Mouse (Mus musculus): Measurements from ENCODE around the gene Slc7a14. TPM values are rescaled to one million over a fixed set of nuclear protein-coding genes. Genes with fewer than 3 reads are reported as not detected.
"Not testable (repeated sequence)": the region's sequence is repeated elsewhere in the genome, so short reads cannot be mapped to it uniquely, and the experiment has no call there.

Slc7a14 gene
- 1 to 10 TPM; 3.5 to 4.8 TPM for total RNA-seq (2021)
- long read RNA-seq, experiment 1, partial matches to known transcripts = 1 of 2 reads
- long read RNA-seq, experiment 1, other reads (novel, unspliced or antisense) = 1 of 2 reads
- long read RNA-seq, experiment 2, partial matches to known transcripts = 0 of 2 reads
- long read RNA-seq, experiment 2, other reads (novel, unspliced or antisense) = 2 of 2 reads

- DNase-seq = peak; percentile 4 to 11
Observed at GRCm38 (mm10) chr3:31309934-31310787, at the start of gene Slc7a14. Gene Slc7a14, minus strand, starts transcription at chr3:31310378.

- no peak for DNase-seq
Observed at GRCm38 (mm10) chr3:31346540-31346939, 36.4 kb upstream of the Slc7a14 start.

GRCm38 (mm10) chr3:31345766-31346165 is 35.6 kb upstream of the Slc7a14 start:
- DNase-seq = no peak

GRCm38 (mm10) chr3:31339236-31339635 is 29.1 kb upstream of the Slc7a14 start:
- peak; percentile 13 to 19 for DNase-seq

- DNase-seq = no peak
Observed at GRCm38 (mm10) chr3:31328237-31328836, 18.2 kb upstream of the Slc7a14 start.

- DNase-seq = no peak
Observed at GRCm38 (mm10) chr3:31327791-31328190, 17.6 kb upstream of the Slc7a14 start.

GRCm38 (mm10) chr3:31324231-31324654 is 14.1 kb upstream of the Slc7a14 start:
- no peak for DNase-seq

- peak in 1 of 2 experiments; percentile 1 for DNase-seq
Observed at GRCm38 (mm10) chr3:31309371-31309933, 726 bp downstream of the Slc7a14 start.

GRCm38 (mm10) chr3:31308906-31309305 is 1.3 kb downstream of the Slc7a14 start:
- peak; percentile 62 to 72 for DNase-seq

- DNase-seq = no peak
Observed at GRCm38 (mm10) chr3:31307936-31308335, 2.2 kb downstream of the Slc7a14 start.

- no peak for DNase-seq
Observed at GRCm38 (mm10) chr3:31291673-31292602, 18.2 kb downstream of the Slc7a14 start.

- DNase-seq = no peak
Observed at GRCm38 (mm10) chr3:31287421-31287948, 22.7 kb downstream of the Slc7a14 start.

- DNase-seq = no peak
Observed at GRCm38 (mm10) chr3:31281116-31281515, 29.1 kb downstream of the Slc7a14 start.

GRCm38 (mm10) chr3:31274875-31275274 is 35.3 kb downstream of the Slc7a14 start:
- no peak for DNase-seq

GRCm38 (mm10) chr3:31273247-31273646 is 36.9 kb downstream of the Slc7a14 start:
- not testable (repeated sequence) for DNase-seq

GRCm38 (mm10) chr3:31272635-31273034 is 37.5 kb downstream of the Slc7a14 start:
- no peak for DNase-seq

- no peak for DNase-seq
Observed at GRCm38 (mm10) chr3:31269551-31270317, 40.4 kb downstream of the Slc7a14 start.

- DNase-seq = no peak
Observed at GRCm38 (mm10) chr3:31267921-31268320, 42.3 kb downstream of the Slc7a14 start.

- DNase-seq = no peak
Observed at GRCm38 (mm10) chr3:31266941-31267340, 43.2 kb downstream of the Slc7a14 start.

GRCm38 (mm10) chr3:31263535-31263934 is 46.6 kb downstream of the Slc7a14 start:
- no peak for DNase-seq
